Mouse (Mus musculus) left cerebral cortex, adult 11 months (tissue): ENCODE results near the gene Cacna2d3.

ENCODE experiments used
- DNase-seq: peaks from one replicate; pipeline ENCODE4 v3.0.0; 2022; ENCODE audit warnings: low spot score

The Cacna2d3 gene

DNA sequence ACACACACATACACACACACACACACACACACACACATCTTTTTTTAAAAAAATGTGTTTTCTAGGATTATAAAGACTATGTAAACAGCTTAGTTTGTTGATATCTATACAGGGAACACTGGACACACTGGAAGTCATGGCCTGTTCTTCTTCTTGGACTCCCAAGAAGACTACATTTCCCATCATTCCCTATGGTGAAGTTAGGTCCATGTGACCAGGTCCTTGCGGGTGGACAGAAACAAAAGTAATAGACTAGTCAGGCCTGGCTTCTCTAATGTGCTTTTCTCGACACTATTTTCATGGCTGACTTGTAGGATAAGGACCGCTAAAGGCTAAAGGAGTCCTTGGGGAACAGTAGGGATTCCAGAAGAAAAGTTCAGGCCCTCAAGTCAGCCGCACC is 78.4 kb downstream of the Cacna2d3 start:
- DNase-seq = no peak

DNA sequence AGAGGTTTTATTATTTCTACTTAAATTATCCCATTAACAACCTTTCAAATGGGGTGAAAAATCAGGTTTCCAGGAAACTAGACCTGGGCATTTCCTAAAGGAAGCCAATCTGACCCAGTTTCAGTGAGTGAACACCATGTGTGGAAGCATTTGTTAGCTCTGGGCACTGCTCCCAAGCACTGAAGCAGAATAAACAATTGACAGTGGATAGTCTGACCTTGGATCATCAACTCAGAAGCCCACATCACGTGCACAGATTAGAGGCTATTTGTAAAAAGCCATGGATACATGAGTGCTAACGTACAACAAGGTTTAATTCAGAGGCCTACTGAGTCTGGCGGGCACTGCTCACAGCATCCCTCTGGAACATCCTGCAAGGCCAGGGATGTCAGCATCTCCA is 82.4 kb downstream of the Cacna2d3 start:
- no peak for DNase-seq

DNA sequence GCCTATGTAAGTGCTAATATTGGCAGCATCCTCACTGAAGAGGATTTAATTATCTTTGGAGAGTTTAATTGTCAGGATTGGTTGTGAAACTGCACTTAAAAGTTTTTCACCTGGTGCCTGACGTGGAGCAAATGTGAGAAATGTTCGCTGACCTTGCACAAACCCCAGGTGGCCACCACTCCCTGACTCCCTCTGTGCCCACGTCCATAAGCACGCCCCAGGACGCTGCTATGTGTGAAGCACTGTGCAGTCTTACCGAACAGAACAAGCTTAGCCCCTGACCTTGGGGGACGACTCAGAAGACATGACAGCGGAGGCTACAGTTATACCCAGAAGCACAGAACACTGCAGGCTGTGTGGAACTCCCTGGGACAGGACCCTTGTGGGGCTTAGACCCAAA is 93.5 kb downstream of the Cacna2d3 start:
- DNase-seq = no peak

DNA sequence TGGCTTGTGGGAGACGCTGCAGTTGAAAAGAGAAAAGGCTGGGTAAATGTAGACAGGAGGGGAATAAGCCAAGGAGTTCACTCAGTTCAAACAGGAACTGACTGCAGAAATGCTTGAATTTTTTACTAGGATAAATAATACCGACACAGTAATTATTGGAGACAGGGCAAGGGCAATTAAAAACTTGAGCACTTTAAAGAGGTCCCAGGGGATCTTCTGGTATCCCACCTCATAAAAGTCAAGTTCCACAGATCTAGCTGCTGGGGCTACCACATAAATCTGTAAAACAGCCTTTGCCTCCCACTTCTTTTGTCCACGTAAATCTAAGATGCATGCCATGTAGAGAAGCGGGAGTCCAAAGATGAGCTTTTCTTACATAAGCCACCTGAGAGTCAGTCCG is 109.2 kb downstream of the Cacna2d3 start:
- DNase-seq = no peak

DNA sequence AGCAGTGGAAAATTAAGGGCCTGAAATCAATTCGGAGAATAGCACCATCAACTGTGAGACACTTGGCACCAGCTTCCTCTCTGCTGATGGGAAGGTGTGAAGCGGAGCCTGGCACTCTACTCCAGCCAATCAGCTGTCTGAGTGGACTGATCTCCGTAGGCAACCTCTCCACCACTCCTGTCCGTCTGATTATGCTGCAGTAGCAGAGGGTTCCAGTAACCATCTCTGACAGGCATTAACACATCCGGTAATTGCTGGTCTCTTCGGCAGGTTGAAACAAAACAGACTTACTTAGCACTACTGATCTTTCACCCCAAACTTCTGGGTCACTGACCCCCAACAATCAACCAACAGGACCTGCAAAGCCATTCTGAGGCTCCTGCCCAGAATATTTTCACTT is 112.9 kb downstream of the Cacna2d3 start:
- DNase-seq = no peak

DNA sequence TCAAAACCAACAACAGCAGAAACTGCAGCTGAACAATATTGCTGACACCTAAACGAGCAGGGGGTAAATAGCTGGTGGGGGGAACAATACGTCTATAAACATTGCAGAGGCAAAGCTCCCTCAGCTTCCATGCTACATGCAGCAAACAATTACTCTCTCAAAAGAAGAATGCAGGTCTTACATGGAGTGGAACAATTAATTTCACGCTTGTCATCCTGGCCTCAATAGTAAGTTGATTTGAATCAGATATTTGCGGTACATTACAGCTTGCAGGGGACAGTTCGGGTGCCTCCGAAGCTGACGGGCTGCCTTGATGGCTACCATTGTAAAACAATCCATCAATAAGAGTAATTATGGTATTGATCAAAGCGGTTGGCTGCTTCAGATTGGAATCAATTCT is 122.2 kb downstream of the Cacna2d3 start:
- DNase-seq = no peak

DNA sequence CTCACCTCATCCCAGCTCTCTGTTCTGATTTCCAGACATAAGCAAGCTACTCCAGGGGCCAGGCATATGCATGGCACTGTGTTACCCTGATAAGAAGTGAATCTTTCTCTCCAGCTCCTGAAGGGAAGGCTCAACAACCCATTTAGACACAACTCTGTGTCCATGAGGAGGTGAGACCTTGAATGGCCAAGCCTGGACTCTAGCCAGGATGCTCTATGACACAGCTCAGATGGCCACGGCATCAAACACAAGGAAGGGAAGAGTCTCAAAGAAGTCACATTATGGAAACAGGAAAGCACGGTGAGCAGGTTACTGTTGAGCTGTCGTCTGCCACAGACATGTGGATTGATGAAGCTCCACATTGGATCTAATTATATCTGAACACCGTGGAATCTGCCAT is 128.8 kb downstream of the Cacna2d3 start:
- DNase-seq = no peak

DNA sequence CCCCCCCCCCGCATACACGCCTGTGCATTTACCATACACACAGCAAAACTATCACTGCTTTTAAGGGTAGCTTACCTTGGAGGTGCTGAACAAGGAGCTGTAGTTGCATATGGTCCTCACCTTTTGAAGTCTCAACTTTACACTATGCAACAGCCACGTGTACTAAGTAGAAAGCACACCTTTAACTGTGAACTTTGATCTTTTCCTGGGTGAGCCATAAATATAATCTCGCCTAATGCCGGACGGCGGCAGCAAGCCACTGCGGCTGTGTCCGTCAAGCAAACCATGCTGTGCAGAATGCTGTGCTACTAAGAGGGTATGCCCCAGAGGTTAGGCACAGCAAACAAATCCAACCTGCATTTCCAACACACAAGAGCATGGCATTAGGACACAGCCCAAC is 132.0 kb downstream of the Cacna2d3 start:
- no peak for DNase-seq

DNA sequence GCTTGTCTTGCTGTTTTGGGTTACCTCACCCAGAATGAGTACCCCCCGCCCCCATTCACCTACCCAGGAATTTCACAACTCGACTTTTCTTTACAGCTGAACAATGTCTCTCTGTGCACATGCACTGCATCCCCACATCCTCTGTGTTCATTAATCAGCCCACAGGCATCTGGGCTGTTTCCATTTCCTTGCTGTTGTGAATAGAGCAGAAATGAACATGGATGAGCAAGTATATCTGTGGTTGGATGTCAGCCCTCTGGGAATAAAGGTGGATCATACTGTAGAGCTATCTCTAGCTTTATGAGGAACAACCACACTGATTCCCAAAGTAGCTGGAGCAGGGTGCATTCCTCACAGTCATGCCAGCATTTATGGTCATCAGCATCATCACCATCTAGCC is 139.7 kb downstream of the Cacna2d3 start:
- no peak for DNase-seq

DNA sequence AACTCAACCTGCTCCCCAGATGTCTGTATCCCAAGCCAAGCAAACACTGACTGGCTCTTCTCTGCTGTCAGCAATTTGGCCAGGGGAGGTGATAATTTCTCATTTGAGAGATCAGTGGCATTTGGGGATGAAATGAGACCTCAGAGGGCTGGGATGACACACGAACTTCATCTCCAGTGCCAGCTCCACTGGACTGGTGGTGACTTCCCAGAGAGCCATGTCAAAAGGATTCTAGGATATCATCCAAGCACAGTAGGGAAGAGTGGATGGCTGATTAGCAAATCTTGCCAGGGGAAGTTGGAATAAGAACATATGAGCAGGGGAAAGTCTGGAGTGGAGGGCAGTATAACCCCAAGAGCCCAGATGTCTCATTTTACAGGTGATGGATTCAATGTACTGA is 143.9 kb downstream of the Cacna2d3 start:
- DNase-seq = no peak

DNA sequence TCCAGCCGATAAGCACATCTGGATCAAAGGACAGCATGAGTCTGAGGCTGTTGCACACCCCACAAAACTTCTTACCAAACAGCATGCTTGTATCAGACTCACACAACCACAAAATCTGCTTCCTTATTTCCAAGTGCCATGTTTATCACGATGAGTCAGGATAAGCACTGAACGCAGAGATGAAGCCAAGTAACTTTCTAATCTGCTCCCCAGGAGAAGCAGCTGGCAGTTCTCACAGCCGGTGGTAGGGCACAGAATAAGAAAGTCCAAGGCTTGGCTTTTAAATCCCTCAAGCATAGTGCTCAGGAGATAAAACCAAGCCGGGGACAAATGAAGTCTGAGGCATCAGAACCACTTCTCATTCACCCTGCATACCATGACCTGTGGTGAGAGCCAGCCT is 146.1 kb downstream of the Cacna2d3 start:
- DNase-seq = no peak

DNA sequence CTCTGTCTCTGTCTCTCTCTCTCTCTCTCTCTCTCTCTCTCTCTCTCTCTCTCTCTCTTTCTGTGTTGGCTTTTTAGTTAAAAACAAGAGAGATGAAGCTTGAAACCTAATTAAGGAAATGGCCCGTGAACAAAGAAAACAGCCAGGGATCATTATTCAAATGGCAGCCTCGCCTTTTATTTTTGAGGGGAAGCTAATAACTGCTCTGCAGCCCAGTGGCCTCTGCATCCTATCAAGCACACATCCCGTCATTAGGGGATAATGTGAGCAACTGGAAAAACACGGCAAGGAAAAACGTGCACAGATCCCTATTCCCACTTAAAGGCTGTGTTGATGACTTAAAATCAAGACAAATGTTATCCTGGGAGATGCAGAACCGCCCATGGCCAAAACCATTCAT is 159.0 kb downstream of the Cacna2d3 start:
- no peak for DNase-seq

DNA sequence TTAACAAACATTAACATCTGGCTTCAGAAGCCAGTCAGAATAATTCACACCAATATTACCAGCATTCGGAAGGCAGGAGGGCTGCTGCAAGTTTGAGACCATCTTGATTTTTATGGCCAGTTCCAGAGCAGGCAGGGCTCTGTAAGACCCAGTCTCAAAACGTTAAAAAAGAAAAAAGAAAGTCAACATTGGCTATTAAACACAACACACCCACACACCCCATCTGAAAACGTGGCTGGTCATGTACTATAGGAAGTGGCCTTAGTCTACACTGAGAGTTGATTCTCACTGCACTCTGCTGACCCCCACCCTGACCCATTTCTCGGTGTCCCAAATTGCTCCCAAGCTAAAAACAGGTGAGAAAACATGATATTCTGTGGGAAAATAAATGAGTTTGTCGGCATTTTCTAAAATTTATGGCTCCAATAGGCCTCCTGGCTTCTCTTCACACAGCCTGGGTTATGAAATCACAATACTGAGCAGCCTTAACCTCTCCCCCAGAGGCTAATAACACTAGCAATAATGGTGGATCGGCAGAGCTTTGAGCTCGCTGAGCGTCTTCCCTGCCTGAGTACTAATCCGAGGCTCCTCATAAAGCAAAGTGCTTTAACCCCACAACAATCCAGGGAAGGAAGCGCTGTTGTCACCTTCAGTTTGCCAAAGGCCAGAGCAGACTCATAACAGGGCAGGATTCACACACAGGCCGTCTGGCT is 160.4 kb downstream of the Cacna2d3 start:
- no peak for DNase-seq

DNA sequence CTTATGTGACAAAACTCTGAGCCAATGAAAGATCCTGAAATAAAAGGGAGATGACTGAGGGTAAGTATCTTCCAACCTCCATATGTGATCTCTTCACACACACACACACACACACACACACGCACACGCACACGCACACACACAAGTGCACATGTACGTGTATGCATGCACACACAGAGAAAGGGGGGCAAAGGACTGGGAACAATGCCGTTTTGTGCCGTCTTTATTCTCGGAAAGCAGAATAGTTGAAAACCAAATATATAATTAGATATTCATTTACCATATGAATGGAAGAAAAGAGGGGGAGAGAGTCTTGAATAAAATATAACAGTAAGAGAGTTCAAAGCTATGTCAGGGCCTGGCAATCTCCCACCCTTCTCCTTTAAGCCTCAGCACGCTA is 163.2 kb downstream of the Cacna2d3 start:
- no peak for DNase-seq

DNA sequence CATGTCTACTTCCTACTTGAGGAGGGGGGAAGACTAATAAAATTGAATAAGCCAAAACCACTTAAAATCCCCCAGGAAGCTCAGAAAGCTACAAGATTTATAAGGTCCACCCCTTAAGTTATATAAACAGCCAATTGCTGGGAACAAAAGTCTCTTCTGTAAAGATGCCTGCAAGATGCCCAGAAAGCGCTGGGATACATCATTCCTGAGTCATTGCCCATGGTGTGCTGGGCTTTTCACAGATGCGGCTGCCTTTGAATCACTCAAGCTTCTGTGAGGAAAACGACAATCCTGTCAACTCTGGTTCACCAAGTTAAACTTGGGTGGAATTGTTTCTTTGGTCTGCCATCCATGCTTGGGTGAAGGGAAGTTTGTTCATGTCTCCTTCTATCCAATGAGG is 165.5 kb downstream of the Cacna2d3 start:
- no peak for DNase-seq

DNA sequence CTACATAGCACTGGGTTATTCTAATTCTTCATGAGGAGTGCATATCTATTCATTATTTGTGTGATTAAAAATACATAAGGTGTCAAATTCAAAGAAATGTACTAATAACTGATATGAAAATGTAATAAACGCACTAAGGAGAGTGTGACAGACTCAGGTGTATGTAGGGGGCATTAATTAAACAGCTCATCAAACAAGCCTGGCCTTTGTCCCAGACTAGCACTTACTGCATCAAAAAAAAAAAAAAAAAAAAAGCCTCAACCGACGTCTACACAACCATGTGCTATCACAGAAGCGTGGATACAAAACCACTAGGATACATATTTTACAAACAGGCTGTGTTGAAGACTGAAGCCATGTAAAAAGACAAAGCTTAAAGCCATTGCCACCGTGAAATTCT is 169.2 kb downstream of the Cacna2d3 start:
- DNase-seq = no peak

DNA sequence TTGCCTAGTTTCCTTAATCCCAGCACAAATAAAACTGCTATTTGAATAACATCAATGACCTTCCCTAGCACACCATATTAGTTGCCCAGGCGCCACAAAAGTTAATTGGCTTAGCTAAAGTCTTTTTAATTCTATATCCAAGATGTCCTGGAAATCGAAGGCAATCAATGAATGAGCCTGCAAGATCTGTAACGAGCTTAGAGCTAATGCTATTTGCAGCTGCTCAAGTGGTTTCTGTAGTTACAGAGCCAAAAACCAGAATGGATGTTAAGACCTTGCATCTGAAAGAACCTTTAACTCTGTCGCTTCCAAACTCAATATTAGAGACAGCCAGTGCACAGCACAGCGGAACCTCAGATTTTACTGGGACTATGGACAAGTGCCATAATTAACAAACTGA is 173.0 kb downstream of the Cacna2d3 start:
- DNase-seq = no peak

DNA sequence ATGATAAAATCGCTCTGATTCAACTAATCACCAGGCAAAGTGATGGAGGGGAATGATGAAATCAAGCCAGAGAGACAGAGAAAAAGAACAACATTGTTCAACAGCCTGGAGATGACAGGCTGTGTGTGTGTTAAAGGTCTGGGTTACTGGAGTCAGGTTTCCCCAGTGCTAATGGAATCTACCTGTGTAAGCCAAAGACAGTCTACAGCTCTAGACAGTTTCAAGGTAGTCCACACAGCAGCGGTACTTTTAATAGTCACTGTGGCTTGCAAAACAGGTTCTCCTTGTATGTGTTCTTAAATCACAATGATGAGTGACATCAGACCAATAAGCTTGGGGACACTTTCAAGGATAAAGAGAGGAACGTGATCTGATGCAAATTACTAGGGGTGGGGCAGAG is 191.1 kb downstream of the Cacna2d3 start:
- DNase-seq = no peak

DNA sequence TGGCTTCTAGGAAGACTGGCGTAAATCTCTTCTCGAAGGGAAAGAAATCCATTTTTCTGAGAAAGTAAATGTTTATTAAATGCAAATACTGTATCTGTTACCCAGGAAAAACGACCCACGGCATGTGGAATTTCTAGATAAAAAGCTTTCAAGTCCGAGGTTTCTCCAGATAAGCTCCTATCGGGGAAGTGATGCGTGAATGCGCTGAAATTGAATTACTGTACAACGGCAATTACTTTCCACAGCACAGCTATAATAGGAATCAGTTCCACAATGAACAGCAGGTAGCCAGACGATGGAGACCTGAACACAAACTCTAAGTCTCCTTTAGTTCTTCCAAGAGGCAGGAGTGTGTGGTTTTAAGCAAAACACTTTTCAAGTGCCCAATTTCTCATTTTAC is 193.0 kb downstream of the Cacna2d3 start:
- no peak for DNase-seq

DNA sequence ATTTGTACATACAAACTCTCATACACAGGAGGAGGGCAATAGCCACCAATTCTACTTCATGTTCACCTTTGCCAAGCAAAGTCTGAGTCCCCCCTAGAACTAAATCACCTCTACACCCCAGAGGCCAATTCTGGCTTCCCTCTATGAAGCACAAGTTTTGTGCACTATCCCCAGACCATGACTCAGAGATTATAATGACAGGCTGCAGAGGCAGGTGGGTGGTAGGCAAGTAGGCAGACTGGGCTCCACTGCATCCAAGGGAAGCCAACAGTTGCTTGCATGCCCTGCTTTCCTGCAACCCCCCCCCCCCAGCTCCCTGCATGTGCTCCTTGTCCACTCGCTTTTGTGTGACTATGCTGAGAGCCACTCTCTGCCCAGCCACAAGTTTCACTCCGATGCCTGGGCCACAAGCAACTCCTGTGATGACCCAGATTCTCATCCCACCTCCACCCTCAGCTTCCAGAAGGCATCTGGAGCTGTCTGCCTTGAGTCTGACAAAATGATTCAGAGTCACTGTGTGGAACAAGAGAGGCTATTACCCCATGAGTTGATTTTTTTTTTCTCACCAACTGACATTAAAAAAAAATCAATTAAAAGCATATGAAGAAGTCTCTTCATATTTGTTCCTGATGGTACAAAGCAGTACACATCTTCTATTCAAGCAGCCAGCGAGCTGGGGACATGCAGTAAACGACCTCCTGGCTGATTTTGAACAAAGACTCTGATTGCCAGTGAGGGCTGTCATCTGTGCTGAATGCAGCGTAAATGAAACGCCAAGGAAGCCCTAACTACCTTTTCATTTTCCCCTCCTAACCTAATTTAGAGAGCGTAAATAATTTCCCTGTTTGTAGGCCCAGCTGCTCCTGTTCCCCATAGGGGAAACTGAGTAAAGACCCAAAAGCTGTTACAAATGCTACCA is 201.7 kb downstream of the Cacna2d3 start:
- DNase-seq = no peak

DNA sequence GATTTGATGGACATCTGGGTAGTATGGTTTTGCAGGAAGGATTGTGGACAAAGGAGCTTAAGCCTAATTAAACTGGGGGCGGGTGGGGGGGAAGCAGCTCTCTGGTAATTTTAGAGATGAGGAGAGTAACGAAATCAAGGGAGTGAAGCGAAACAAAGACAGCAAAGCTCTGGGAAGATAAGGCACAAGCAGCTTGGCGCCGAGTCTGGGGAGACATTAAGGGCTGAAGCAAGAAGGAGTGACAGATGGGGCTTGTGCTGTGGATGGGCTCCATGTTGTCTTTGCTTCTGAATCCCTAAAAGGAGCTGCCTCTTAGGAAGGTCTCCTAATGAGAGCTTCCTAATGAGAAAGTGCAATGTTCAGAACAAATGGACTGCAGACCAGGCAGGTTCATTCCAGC is 219.0 kb downstream of the Cacna2d3 start:
- no peak for DNase-seq

DNA sequence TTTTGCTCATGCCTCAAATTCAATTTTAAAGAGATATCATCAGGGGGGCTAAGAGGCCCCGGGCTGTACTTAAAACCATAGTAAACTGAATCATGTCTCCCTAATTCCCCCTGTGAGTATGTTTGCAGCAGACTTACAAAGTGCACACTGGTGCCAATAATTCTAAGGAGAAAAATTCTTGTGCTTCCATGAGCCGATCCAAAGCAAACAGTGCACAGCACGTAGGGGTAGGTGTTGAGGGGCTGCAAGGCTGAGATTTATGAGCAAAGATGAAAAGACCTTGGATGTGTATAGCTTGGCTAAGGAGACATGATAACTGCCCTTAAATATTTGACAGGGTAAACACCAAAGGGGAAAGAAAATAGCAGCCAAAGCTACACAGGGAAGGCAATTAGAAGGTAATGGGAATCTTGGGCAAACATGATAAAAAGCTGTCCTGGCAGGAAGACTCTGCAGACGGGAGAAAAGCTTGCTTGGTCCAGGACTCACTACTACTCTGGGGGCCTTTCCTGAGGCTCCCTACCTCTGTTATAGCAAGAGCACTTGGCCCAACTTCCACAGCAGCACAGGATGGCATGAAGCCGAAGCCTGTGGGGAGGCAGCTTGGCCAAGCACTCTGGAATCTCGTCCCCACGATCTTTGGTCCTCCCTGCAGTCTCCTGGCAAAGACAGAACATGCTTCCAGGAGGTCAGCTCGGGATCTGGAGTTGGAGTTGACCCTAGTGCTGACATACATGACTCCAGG is 222.9 kb downstream of the Cacna2d3 start:
- no peak for DNase-seq

DNA sequence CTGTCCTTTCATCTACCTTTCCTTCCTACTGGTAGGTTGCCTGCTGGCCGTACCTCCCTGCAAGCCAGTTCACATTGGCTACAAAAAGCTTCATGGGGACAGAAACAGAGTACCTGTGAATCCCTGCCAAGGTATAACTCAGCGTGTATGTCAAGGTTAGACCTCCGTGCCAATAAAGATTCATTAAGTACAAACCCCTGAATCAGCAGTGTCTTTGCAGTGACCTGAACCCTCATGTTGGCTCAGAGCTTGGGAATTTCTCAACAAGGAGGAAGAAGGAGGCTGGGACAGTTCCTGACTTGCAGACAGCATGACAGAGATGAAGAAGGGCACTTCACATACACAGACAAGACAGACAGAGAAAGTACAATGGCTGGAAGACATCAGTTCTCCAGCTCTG is 225.1 kb downstream of the Cacna2d3 start:
- no peak for DNase-seq
